Mouse (Mus musculus): ENCODE measurements around the gene Pkp1. TPM values are rescaled to one million over a fixed set of nuclear protein-coding genes. Genes with fewer than 3 reads are reported as not detected.
A peak's percentile ranks its signal among the peaks of the same experiment; 100 is the strongest.

Gene Pkp1
- total RNA-seq, 2 experiments from 2014 or later: not detected

GRCm38 (mm10) chr1:135838626-135839025, 80.4 kb downstream of the Pkp1 start:
- ATAC-seq (replicated peaks; ENCODE audit: low FRiP score, poor library complexity, severe bottlenecking): no peak

GRCm38 (mm10) chr1:135835716-135836483, 83.1 kb downstream of the Pkp1 start, which contains the start of gene Tnnt2:
TSS of gene Tnnt2 (plus strand) at chr1:135836354.
- no peak for ATAC-seq (replicated peaks; ENCODE audit: low FRiP score, poor library complexity, severe bottlenecking)

- ATAC-seq (replicated peaks; ENCODE audit: low FRiP score, poor library complexity, severe bottlenecking): no peak
Measured at GRCm38 (mm10) chr1:135834983-135835382, 84.0 kb downstream of the Pkp1 start.

GRCm38 (mm10) chr1:135834206-135834859, 84.7 kb downstream of the Pkp1 start:
- ATAC-seq (replicated peaks; ENCODE audit: low FRiP score, poor library complexity, severe bottlenecking): no peak

GRCm38 (mm10) chr1:135828918-135829317, 90.1 kb downstream of the Pkp1 start:
- ATAC-seq (replicated peaks; ENCODE audit: low FRiP score, poor library complexity, severe bottlenecking): peak; percentile 34; the same call in 1 of the 2 replicates

GRCm38 (mm10) chr1:135821780-135822179, 97.2 kb downstream of the Pkp1 start:
- no peak for ATAC-seq (replicated peaks; ENCODE audit: low FRiP score, poor library complexity, severe bottlenecking)

Other genes starting within 250 kb of the Pkp1 start
- gene Csrp1, start 199.1 kb downstream of the Pkp1 start, total RNA-seq (2015; ENCODE audit: low replicate concordance): 23.4 and 27.6 TPM in 2 replicates
- 21.5 and 23.1 TPM in 2 replicates for gene Csrp1, start 199.1 kb downstream of the Pkp1 start, total RNA-seq (2017; ENCODE audit: low replicate concordance)
- gene Phlda3, start 153.1 kb downstream of the Pkp1 start, total RNA-seq (2015; ENCODE audit: low replicate concordance): not detected in 2 replicates
- gene Phlda3, start 153.1 kb downstream of the Pkp1 start, total RNA-seq (2017; ENCODE audit: low replicate concordance): not detected in 2 replicates
- not detected in 2 replicates for gene Tnni1, start 139.8 kb downstream of the Pkp1 start, total RNA-seq (2015; ENCODE audit: low replicate concordance)
- gene Tnni1, start 139.8 kb downstream of the Pkp1 start, total RNA-seq (2017; ENCODE audit: low replicate concordance): not detected in 2 replicates
- gene Lad1, start 100.6 kb downstream of the Pkp1 start, total RNA-seq (2015; ENCODE audit: low replicate concordance): not detected in 2 replicates
- gene Lad1, start 100.6 kb downstream of the Pkp1 start, total RNA-seq (2017; ENCODE audit: low replicate concordance): not detected in 2 replicates
- gene Tnnt2, start 82.9 kb downstream of the Pkp1 start, total RNA-seq (2015; ENCODE audit: low replicate concordance): not detected in 2 replicates
- gene Tnnt2, start 82.9 kb downstream of the Pkp1 start, total RNA-seq (2017; ENCODE audit: low replicate concordance): not detected in 2 replicates
- not detected in 2 replicates for gene Igfn1, start 87.1 kb upstream of the Pkp1 start, total RNA-seq (2015; ENCODE audit: low replicate concordance)
- gene Igfn1, start 87.1 kb upstream of the Pkp1 start, total RNA-seq (2017; ENCODE audit: low replicate concordance): not detected in 2 replicates
- 17.9 and 24.5 TPM in 2 replicates for gene Tmem9, start 88.9 kb upstream of the Pkp1 start, total RNA-seq (2015; ENCODE audit: low replicate concordance)
- gene Tmem9, start 88.9 kb upstream of the Pkp1 start, total RNA-seq (2017; ENCODE audit: low replicate concordance): 16.9 and 22.3 TPM in 2 replicates
- not detected in 2 replicates for gene Ascl5, start 131.6 kb upstream of the Pkp1 start, total RNA-seq (2015; ENCODE audit: low replicate concordance)
- not detected in 2 replicates for gene Ascl5, start 131.6 kb upstream of the Pkp1 start, total RNA-seq (2017; ENCODE audit: low replicate concordance)
- not detected in 2 replicates for gene Cacna1s, start 133.5 kb upstream of the Pkp1 start, total RNA-seq (2015; ENCODE audit: low replicate concordance)
- gene Cacna1s, start 133.5 kb upstream of the Pkp1 start, total RNA-seq (2017; ENCODE audit: low replicate concordance): not detected in 2 replicates
- gene Kif21b, start 212.2 kb upstream of the Pkp1 start, total RNA-seq (2015; ENCODE audit: low replicate concordance): 7.7 and 12.9 TPM in 2 replicates
- gene Kif21b, start 212.2 kb upstream of the Pkp1 start, total RNA-seq (2017; ENCODE audit: low replicate concordance): 5.4 and 8.5 TPM in 2 replicates